Mouse (Mus musculus) lung, postnatal 4 days (tissue): ENCODE results near the gene Gm10696.
"Not testable (repeated sequence)": the region's sequence is repeated elsewhere in the genome, so short reads cannot be mapped to it uniquely, and the experiment has no call there.

Experiments
- DNase-seq, 2 experiments: peaks; one replicate each; pipeline ENCODE4 v3.0.0; 2021

Gm10696 gene

GRCm38 (mm10) chr3:94178093-94178492 is at the start of gene Gm10696:
TSS of gene Gm10696 (minus strand) at chr3:94178193.
- not testable (repeated sequence) for DNase-seq

- DNase-seq: not testable (repeated sequence)
Observed at GRCm38 (mm10) chr3:94196414-94196813, 18.4 kb upstream of the Gm10696 start, which contains the start of gene Gm5286. TSS of gene Gm5286 (plus strand) at chr3:94196714.

- DNase-seq: not testable (repeated sequence)
Observed at GRCm38 (mm10) chr3:94167351-94167750, 10.6 kb downstream of the Gm10696 start.
